Mouse (Mus musculus) lung, adult 2 months (tissue): Measurements from ENCODE around the gene Ankra2.

Source experiments
- CTCF ChIP-seq: fragments of 200-500 bp; IDR thresholded peaks from 2 replicates; pipeline ENCODE4 v1.5.1; 2011; ENCODE audit warnings: mild to moderate bottlenecking, low read length, control low read depth; ENCODE audit not compliant: insufficient read depth
- POLR2A ChIP-seq: fragments of 200-500 bp; IDR thresholded peaks from 2 replicates; pipeline ENCODE4 v1.6.1; 2011; ENCODE audit warnings: low read depth, mild to moderate bottlenecking, control low read depth, low read length, borderline replicate concordance; ENCODE audit errors: extremely low read depth

GRCm38 (mm10) chr13:98279686-98280085 lies 16.8 kb downstream of the Ankra2 start, which contains the start of gene Gm21976:
- no peak for TF ChIP-seq POLR2A
- no peak for TF ChIP-seq CTCF
